Mouse (Mus musculus) T-helper 17 cell (primary cell): ENCODE results near the gene Znrf3.

Source experiments
- in situ Hi-C, 2 experiments: fragments of 300-600 bp; cut with MboI, MseI; formaldehyde crosslinking; loops; 1 replicate in 1 of 2; 2 replicates in 1 of 2; pipeline ENCODE4 v1.15.1; 2025; ENCODE audit warnings: high pct_unique_total_duplicates in 2 of 2

Znrf3 gene

GRCm38 (mm10) chr11:5277307-5277971 lies 167.2 kb downstream of the Znrf3 start:
- in situ Hi-C loops, result no loop called here

DNA sequence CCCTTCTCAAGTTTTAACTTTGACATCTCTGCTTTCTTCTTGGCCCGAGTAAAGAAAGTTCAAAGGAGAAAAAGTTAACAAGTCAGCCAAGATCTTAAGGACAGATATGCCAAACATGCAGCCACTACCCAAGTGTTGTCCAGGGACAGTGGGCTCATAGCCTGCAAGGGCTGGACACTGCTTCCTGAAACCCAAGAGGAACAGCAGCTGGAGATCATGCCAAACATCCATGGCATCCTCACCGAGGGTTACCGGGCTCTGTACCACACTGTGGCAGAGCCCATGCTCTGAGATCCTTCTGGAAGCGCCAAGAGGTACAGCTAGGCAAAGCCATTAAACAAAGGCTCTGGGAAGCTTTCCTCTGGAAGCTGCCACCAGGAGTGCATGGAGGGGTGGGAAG lies 169.4 kb downstream of the Znrf3 start:
- in situ Hi-C loops, result no loop called here

GRCm38 (mm10) chr11:5272536-5273234 lies 172.0 kb downstream of the Znrf3 start:
- in situ Hi-C loops, result loop anchor here in 1 of 2 experiments (5.0 kb wide), 1 partner anchor 50 kb away; no protein-coding TSS in a partner anchor

- in situ Hi-C loops, result loop anchor here in 1 of 2 experiments (5.0 kb wide), 1 partner anchor 50 kb away; no protein-coding TSS in a partner anchor
These were observed 172.6 kb downstream of the Znrf3 start for GRCm38 (mm10) chr11:5272066-5272360.

DNA sequence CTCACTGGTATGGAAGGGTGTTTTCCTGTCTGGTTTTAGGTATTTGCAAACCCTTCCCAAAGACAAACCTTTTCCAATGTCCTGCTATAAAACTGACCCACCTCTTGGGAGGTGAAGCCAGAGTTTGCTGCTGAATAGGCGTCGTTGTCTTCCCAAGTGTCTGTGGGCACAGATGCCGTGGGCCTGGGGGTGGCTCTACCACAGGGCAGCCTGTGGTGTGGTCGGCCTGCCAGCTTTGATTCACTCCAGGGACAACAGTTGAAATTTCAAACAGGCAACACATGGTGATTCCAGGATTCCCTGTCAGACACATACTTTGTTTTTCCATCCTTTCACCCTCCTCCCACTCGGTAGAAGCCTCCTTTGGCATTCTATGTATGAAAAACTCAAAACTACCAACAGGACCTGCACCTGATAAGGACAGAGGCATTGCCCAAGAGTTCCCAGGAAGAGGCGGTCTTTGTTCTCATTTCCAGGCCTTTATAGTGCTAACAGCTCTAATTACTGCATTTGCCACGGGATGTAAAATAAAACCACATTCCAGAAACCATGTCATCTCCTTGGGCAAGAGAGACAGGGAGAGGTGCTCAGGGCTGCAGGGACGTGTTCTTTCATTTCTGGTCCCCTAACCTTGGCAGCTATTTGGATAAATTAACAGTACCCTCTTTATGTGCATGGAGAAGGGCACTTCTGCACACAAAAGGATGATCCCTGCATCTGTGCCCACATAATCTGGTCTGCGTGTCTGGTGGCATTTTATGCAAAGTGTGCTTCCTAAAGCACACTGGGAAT lies 173.2 kb downstream of the Znrf3 start:
- in situ Hi-C loops, result loop anchor here in 1 of 2 experiments (5.0 kb wide), 1 partner anchor 49 kb away; no protein-coding TSS in a partner anchor

DNA sequence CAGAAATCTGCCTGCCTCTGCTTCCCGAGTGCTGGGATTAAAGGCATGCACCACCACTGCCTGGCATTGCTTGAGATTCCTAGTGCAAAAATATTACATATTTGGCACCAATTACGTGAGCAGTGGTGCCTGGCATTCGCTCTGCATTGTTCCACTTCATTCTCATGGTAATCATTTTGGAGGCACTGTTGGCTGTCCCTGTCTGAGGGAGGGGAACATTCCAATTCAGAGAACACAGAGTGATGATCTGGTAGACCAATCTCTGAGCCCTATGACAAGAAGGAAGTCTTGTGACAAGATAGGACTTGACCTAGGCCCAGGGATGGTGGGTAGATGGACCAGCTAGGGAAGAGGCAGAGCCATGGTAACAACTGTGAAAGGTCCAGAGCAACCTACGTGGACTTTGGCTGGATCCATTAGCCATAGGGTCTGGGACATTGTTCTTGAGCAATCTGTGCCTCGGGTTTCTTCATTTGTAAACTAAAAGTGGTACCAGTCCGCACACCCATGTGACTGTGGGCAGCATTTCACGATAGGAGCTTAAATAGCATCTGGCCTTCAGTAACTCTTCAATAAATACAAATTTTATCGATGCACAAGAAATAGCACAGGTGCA lies 174.7 kb downstream of the Znrf3 start:
- in situ Hi-C loops, result loop anchor here in 1 of 2 experiments (5.0 kb wide), 1 partner anchor 48 kb away; no protein-coding TSS in a partner anchor

GRCm38 (mm10) chr11:5265764-5266163 lies 178.9 kb downstream of the Znrf3 start:
- in situ Hi-C loops, result no loop called here

DNA sequence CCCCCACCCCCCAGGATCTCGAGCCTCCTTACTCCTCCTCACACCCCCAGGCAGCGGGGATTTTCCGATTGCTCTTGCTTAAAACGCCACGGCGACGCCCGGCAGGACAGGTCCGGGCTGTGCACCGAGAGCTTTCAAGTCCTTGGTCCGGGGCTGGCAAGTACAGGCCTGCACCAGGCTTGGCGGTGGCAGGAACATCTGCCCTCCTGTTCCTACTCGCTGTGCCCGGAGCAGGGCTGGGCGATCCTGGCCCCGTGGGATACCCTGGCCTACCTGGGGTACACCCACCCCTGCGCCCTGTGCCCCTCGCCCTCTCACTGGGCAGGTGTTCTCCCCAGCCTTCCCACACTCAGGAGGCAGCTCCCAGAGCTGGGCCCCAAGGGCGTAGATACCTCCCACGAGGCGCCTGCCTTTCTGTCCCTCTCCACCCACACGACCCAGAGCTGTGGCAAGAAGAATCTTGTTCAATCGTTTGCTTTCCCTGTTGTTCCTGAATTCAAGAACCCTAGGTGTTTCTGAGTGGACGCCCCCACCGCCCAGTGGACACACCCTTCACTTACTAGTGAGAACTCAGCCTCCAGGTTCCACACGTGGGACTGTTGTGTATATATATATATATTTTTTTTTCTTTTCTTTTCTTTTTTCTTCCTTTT lies 181.4 kb downstream of the Znrf3 start:
- in situ Hi-C loops, result no loop called here

GRCm38 (mm10) chr11:5261508-5262392 lies 182.9 kb downstream of the Znrf3 start, which contains the start of gene Kremen1:
TSS of gene Kremen1 (minus strand) at chr11:5261558.
- in situ Hi-C loops, result no loop called here

- in situ Hi-C loops, result no loop called here
These were observed 183.6 kb downstream of the Znrf3 start for GRCm38 (mm10) chr11:5260942-5261459.

GRCm38 (mm10) chr11:5259944-5260598 lies 184.6 kb downstream of the Znrf3 start:
- in situ Hi-C loops, result no loop called here

DNA sequence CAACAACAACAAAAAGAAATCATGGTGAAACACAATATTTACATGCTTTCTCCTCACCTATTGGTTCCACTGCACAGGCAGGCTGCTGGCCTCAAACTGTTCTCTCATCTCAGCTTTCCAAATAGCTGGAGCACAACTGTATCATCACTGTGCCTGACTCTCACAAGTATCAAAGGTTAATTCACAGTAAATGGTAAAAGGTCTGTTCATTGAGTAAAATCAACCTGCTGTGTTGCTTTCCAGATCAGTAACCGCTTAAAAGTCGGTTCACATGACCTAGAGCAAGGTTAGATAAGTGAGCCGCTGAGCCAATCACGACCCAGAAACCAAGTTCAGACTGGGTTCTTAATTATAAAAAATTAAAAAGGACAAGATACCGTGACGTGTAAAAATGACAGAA lies 186.6 kb downstream of the Znrf3 start:
- in situ Hi-C loops, result no loop called here

GRCm38 (mm10) chr11:5257151-5257862 lies 187.3 kb downstream of the Znrf3 start:
- in situ Hi-C loops, result no loop called here

DNA sequence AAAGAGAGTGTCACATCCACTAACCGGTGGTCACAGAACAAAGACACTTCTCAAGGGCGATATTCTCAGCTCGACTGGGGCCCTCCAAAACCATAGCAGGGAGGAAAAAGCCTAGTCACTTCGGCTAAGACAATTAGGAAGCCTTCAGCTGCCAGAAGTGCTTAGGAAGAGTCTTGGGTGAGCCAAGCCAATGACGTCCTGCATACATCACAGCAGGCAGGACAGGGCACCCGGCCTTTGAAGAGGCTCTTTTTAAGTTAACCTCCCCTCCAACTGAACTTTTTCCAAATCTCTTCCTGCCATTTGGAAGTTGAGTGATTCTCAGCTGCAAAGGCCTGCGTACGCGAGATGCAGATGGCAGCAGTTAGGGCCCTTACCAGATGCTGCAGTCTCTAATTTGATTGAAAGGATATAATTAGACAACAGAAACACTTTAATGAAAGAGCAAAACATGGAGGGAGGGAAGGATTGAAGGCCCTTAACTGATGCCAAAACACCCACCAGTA lies 189.1 kb downstream of the Znrf3 start:
- in situ Hi-C loops, result no loop called here

DNA sequence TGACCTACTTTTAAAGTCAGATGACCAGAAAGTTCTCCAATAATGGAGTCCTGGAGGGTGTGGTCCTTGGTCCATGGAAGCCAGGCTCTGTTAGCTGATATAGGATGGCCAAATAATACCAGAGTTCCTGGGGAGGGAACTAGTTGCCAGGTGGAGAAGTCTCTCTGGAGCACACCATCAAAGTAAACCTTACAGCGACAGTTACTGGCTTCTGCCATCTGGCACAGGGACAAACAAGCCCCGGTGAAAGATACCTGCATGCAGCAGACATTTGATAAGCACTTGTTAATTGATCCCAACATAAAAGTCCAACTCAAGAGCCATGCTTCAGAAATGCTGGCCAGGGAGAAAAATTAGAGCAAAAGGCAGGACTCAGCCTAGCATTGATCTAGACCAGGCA lies 190.6 kb downstream of the Znrf3 start:
- in situ Hi-C loops, result no loop called here

GRCm38 (mm10) chr11:5253528-5253927 lies 191.1 kb downstream of the Znrf3 start:
- in situ Hi-C loops, result no loop called here

- in situ Hi-C loops, result no loop called here
These were observed 191.9 kb downstream of the Znrf3 start for GRCm38 (mm10) chr11:5252727-5253126.

- in situ Hi-C loops, result no loop called here
These were observed 193.5 kb downstream of the Znrf3 start for GRCm38 (mm10) chr11:5251112-5251511.

DNA sequence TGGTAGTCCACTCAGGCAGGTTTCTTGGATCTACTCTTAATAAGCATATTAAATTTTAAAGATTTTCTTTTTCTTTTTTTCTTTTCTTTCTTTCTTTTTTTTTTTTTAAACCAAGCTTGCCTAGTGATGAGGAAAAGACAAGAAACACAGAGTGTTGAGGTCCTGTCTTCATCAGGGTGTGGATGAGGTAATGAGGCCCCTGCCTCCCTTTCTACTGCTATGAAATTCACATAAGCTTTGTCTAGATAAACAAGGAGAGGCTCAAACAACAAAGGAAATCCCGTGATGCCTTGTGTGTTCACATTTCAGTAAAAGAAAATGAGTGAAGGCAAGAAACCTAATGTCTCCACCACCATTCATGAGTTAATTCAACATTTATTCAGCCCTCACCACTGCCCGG lies 196.4 kb downstream of the Znrf3 start:
- in situ Hi-C loops, result no loop called here
